Mouse (Mus musculus) limb, embryonic 10.5 days (tissue): Measurements from ENCODE around the gene Kdr. TPM values are rescaled to one million over a fixed set of nuclear protein-coding genes. Genes with fewer than 3 reads are reported as not detected.
"Not testable (repeated sequence)": the region's sequence is repeated elsewhere in the genome, so short reads cannot be mapped to it uniquely, and the experiment has no call there.

Experiments used
- DNase-seq: peaks from one replicate; pipeline ENCODE4 v3.0.0-alpha.2; 2017; ENCODE audit warnings: low spot score
- H3K27ac ChIP-seq: fragments of 300-500 bp; sonication (generic); 2 replicates; pipeline ENCODE4 v1.5.1; 2016; ENCODE audit warnings: mild to moderate bottlenecking
- H3K27me3 ChIP-seq: fragments of 300-500 bp; sonication (generic); 2 replicates; pipeline ENCODE4 v1.6.1; 2016; ENCODE audit warnings: low read depth, mild to moderate bottlenecking; ENCODE audit not compliant: poor library complexity, severe bottlenecking
- H3K36me3 ChIP-seq: fragments of 300-500 bp; sonication (generic); 2 replicates; pipeline ENCODE4 v1.6.1; 2016; ENCODE audit warnings: mild to moderate bottlenecking, moderate library complexity
- H3K4me1 ChIP-seq: fragments of 300-500 bp; sonication (generic); 2 replicates; pipeline ENCODE4 v1.6.1; 2016
- H3K4me3 ChIP-seq: fragments of 300-500 bp; sonication (generic); 2 replicates; pipeline ENCODE4 v1.5.1; 2016; ENCODE audit warnings: mild to moderate bottlenecking, moderate library complexity
- H3K9me3 ChIP-seq: fragments of 300-500 bp; sonication (generic); replicated peaks from 2 replicates; pipeline ENCODE4 v1.6.1; 2016; ENCODE audit warnings: mild to moderate bottlenecking
- WGBS: fragments of 180-500 bp; shearing (Covaris S2); methylation state at CpG from one replicate; pipeline ENCODE4 v1.1.7; 2016; 5-methylcytosine and 5-hydroxymethylcytosine counted together
- polyA plus RNA-seq: library from polyadenylated mRNA; unstranded; fragments of >200 nt; fragmentation: Nextera tagmentation; extraction: Ambion mirVana; gene quantifications from 2 replicates; pipeline ENCODE4 v1.2.1, GENCODE M21; 2016

Gene Kdr
- polyA plus RNA-seq, 1 experiment from 2014 or later = 25.7 TPM

DNA sequence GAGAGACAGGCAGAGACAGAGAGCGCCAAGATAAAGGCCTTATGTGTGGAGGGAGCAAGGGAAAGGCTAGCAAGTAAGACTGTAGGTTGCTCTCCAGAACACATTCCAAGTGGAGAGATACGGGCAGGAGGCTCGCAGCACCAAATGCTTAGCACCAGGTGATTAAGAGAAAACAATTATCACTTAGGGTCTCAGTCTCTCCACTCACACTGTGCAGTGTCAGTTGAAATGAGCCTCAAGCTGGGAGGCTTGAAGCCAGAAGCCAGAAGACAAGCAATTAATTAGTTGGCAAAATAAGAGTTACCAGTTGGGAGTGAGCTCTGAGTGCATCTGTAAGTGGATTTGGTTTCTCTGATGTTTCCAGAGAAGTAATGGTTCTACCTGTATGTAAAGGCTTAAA lies 24.0 kb downstream of the Kdr start:
- H3K4me3 ChIP-seq = no peak overlapping the region
- WGBS = 69% methylated on average over 3 of the region's 3 CpGs
- no peak overlapping the region for H3K27ac ChIP-seq
- H3K36me3 ChIP-seq = no peaks in the 10 kb centered on the region
- H3K9me3 ChIP-seq = no peaks in the 10 kb centered on the region
- no peak for DNase-seq
- H3K4me1 ChIP-seq = peaks cover 4% of the 10 kb centered on the region; the same call in 1 of the 2 replicates
- no peaks in the 10 kb centered on the region for H3K27me3 ChIP-seq

DNA sequence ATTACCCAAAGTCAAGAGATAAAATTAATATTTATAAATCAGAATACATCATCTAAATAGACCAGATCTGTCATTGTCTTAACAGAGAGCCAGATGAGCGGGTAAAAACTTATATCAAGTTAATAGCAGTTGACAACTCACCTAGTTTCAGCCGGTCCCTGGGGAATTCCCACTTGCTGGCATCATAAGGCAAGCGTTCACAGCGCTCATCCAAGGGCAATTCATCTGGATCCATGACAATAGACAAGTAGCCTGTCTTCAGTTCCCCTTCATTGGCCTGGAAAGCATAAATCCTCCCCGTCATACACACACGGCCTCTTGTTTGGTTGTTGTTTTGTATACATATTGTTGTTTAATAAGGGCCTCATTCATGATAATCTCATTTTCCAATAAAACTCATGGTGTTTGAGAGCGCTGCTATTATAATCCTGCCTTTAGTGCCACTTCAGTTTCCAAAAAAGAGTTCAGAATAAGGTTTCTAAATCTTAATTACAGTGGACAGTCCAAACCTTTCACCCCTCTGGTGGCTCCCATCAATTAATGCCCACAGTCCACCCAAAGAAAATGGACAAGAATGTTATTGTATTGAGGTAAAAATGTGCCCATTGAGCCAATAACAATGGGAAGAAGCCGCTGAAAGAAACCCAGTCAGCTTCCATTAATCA lies 26.0 kb downstream of the Kdr start:
- Histone ChIP-seq H3K9me3 (no peaks in the 10 kb centered on the region), H3K36me3 (no peaks in the 10 kb centered on the region), H3K27ac (no peak overlapping the region), H3K4me3 (no peak overlapping the region), H3K4me1 (peaks cover 4% of the 10 kb centered on the region; the same call in 1 of the 2 replicates), H3K27me3 (no peaks in the 10 kb centered on the region)
- no peak for DNase-seq
- WGBS = 95% methylated on average over 8 of the region's 8 CpGs

DNA sequence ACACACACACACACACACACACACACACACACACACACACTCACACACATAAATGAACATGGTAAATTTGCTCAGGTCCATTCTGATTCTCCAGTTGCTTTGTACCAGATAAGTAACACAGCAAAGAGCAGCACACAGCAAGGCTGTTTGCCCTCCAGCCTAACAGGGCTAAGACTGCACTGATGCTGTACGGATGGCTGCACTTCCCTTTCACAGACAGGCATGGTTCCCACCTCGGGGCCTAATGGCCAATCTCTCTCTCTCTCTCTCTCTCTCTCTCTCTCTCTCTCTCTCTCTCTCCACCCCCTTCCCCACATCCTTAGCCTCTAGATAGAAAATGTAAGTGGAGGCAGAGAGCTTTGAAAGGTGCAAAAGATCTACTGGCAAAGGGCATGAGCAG lies 27.4 kb downstream of the Kdr start:
- no peak for DNase-seq
- WGBS = 85% methylated on average over 2 of the region's 2 CpGs
- no peaks in the 10 kb centered on the region for H3K27me3 ChIP-seq
- no peak overlapping the region for H3K4me3 ChIP-seq
- no peaks in the 10 kb centered on the region for H3K9me3 ChIP-seq
- no peaks in the 10 kb centered on the region for H3K4me1 ChIP-seq
- no peaks in the 10 kb centered on the region for H3K36me3 ChIP-seq
- H3K27ac ChIP-seq = no peak overlapping the region

DNA sequence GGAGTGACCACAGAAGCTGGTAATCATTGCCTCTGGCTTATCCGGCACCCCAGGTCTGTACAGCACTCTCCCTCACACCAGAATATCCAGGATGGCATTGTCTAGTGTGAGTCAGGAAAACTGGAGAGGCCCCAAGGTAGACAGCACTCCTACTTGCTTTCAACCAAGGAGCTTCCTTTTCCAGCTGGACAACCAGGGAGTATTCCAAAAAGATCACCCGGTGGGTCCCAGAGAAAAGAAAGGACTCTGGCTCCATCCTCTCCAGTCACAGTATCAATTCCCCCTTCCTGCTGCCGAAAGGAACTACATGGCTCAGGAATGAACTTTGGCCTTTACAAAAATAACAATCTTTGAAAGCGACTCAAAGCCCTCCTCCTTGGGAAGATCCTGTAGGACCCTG lies 32.9 kb downstream of the Kdr start:
- Histone ChIP-seq H3K4me3 (no peak overlapping the region), H3K9me3 (no peaks in the 10 kb centered on the region), H3K4me1 (peaks cover 11% of the 10 kb centered on the region), H3K36me3 (no peaks in the 10 kb centered on the region), H3K27me3 (no peaks in the 10 kb centered on the region), H3K27ac (no peak overlapping the region)
- DNase-seq = no peak
- WGBS = 81% methylated on average over 4 of the region's 4 CpGs

DNA sequence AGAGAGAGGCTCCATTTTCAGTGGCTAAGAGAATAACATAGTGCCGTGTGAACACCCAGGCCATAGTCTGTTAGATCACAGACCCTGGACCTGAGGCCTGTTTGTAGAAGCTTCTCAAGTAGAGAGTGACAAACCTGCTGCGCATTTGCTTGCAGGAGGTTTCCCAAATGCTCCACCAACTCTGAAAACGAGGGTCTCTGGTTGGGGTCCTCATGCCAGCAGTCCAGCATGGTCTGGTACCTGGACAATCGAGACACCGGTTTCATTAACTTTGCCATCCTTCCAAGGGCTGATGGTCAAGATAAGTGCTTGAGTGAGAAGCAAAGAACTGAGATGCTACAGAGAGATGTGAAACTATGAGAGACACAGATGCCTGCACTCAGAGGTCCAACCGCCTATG lies 35.0 kb downstream of the Kdr start:
- 95% methylated on average over 6 of the region's 6 CpGs for WGBS
- Histone ChIP-seq H3K27me3 (no peaks in the 10 kb centered on the region), H3K27ac (no peak overlapping the region), H3K4me1 (peaks cover 16% of the 10 kb centered on the region), H3K36me3 (no peaks in the 10 kb centered on the region), H3K4me3 (no peak overlapping the region), H3K9me3 (no peaks in the 10 kb centered on the region)
- no peak for DNase-seq

DNA sequence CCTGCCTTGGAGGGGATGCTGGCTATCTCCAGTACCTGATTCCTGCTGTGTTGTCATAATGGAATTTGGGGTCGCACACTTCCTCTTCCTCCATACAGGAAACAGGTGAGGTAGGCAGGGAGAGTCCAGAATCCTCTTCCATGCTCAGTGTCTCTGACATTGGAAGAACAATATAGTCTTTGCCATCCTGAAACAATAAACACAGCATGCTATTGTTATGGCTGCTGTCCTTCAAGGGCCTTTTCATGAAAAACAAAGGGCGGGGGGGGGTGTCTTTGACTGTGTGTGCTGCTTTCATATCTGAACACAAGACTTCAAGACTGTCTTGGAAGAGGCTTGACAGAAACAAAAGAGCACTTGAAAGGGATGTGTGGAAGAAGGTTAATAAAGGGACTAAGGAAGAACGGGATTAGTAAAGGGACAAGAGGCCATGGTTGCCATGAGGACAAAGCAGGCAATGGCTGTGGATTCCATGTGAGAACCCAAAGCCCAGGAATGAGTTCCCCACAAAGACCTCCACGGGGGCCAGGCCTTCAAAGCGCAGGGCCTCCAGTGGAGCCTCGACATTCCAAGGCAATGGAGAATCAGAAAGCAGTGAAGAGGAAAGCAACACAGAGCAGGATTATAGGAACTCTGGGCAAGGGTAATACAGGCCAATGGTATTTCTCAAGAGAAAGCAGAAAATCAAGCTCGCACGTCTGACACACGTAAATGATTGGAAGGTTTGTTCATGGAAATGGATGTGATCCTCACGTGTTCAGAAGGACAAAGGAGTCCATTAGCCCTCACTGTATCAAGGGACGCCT lies 36.3 kb downstream of the Kdr start:
- no peak overlapping the region for H3K4me3 ChIP-seq
- peaks cover 16% of the 10 kb centered on the region for H3K4me1 ChIP-seq
- no peak for DNase-seq
- 85% methylated on average over 11 of the region's 11 CpGs for WGBS
- no peaks in the 10 kb centered on the region for H3K27me3 ChIP-seq
- H3K36me3 ChIP-seq = no peaks in the 10 kb centered on the region
- H3K27ac ChIP-seq = 0 out of 2 replicates have a peak overlapping the region, but pooled peaks have one; percentile 30
- H3K9me3 ChIP-seq = no peaks in the 10 kb centered on the region

DNA sequence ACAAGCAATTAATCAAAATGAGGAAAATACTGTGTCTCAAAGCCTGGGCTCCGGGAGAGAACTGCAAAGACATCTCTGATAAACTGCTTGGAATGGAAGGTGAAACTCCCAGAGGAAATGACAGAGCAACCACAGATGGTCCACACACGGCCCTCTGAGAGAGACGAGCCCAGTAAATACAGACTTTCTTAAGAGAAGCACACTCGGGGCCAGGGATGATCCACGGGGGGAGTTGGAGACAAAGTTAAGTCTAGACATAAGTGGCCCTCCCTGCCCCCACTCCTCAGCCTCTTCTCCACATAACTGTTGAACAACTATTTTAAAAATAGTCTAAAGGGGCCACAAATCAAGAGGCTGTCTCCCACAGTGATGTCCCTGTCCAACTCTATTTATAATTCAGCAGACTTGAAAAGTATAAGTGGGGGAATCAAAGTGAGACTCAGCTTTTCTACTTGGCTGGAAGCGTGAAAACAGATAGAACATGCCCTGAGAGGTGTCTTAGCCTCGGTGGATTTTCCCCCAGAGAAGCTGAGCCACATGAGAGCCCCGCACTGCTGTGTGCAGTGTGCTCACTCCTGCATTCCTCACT lies 39.0 kb downstream of the Kdr start:
- H3K27me3 ChIP-seq = no peaks in the 10 kb centered on the region
- H3K4me3 ChIP-seq = no peak overlapping the region
- H3K9me3 ChIP-seq = no peaks in the 10 kb centered on the region
- DNase-seq = no peak
- peaks cover 16% of the 10 kb centered on the region for H3K4me1 ChIP-seq
- 50% methylated on average over 8 of the region's 8 CpGs for WGBS
- H3K36me3 ChIP-seq = no peaks in the 10 kb centered on the region
- H3K27ac ChIP-seq = no peak overlapping the region

DNA sequence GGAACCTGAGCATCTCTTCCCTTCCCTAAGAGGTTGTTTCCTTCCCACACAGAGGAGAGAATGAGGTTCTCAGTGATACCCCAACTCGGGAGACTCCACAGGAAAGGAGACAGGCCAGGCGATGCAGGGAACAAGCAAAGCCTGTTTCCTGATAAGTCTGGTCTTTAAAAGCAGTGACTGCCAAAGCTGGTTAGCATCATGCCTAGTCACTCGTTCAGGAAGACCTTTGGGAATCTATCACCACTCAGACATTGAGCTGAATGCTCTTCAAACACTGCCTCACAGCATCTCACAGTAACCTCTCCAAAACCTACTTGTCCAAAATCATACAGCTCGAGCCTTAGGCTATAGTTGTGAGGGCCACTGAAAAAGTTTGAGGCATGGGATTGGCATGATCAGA lies 40.2 kb downstream of the Kdr start:
- H3K36me3 ChIP-seq = no peaks in the 10 kb centered on the region
- H3K27me3 ChIP-seq = no peaks in the 10 kb centered on the region
- WGBS = 83% methylated on average over 4 of the region's 4 CpGs
- no peak for DNase-seq
- H3K4me1 ChIP-seq = peaks cover 16% of the 10 kb centered on the region
- no peak overlapping the region for H3K4me3 ChIP-seq
- no peak overlapping the region for H3K27ac ChIP-seq
- H3K9me3 ChIP-seq = no peaks in the 10 kb centered on the region

DNA sequence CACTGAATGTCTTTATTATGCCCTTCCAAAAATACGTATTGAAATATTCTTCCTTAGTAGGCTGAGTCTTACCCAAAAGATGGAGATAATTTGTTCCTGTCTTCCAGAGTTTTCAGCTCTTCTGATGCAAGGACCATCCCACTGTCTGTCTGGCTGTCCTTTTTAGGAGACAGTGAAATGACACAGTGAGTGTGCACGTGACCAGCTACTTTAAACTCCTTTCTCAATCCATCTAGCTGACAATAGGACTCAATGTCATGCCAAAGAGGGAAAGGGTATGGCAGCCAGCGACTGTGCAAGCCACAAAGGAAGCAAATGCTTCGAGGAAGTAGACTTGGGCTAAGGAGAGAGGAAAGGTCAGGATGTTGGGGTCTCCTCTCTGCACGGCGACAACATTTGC lies 42.0 kb downstream of the Kdr start:
- Histone ChIP-seq H3K27ac (no peak overlapping the region), H3K4me3 (no peak overlapping the region), H3K9me3 (no peaks in the 10 kb centered on the region), H3K4me1 (peaks cover 10% of the 10 kb centered on the region), H3K36me3 (no peaks in the 10 kb centered on the region), H3K27me3 (no peaks in the 10 kb centered on the region)
- DNase-seq = no peak
- WGBS = 87% methylated on average over 6 of the region's 6 CpGs

DNA sequence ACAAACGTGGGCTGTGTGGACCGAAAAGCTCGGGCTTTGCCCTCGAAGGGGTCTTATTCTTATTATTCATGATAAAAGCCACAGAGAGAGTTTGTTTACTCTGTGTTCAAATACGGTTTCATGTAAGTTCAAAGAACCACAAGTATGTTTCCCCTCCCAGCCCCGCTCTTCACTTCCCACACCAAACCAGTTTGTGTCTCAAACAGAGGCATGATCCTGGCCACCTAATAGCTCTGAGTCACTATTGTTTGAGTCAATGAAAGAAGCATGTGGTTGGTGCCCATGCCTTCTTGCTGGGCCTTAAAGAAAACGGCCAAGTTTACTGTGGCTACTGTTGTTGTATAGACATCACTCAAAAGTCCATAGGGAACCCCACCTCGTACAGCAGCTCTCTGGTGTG lies 43.0 kb downstream of the Kdr start:
- Histone ChIP-seq H3K27me3 (no peaks in the 10 kb centered on the region), H3K36me3 (no peaks in the 10 kb centered on the region), H3K4me3 (no peak overlapping the region), H3K4me1 (0 out of 2 replicates have a peak, but pooled peaks cover 5% of the 10 kb centered on the region), H3K27ac (no peak overlapping the region), H3K9me3 (no peaks in the 10 kb centered on the region)
- no peak for DNase-seq
- 91% methylated on average over 8 of the region's 8 CpGs for WGBS

DNA sequence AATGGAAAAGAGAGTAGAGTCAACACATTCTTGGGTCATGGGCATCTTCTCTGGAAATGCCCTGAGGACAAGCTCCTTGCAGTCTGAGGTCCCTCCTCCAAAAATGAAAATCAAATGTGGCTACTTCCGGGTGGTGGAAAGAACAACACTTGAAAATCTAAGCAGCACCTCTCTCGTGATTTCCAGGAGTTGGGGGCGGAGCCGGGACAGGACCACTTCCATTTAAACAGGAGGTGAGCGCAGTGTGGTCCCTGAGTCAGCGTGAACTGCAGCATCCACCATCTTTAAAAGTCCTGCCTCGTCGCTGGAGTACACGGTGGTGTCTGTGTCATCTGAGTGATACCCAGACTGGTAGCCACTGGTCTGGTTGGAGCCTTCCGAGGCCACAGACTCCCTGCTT lies 44.1 kb downstream of the Kdr start:
- 0 out of 2 replicates have a peak, but pooled peaks cover 3% of the 10 kb centered on the region for H3K4me1 ChIP-seq
- no peak overlapping the region for H3K27ac ChIP-seq
- H3K4me3 ChIP-seq = no peak overlapping the region
- H3K36me3 ChIP-seq = no peaks in the 10 kb centered on the region
- H3K27me3 ChIP-seq = no peaks in the 10 kb centered on the region
- no peak for DNase-seq
- 86% methylated on average over 10 of the region's 10 CpGs for WGBS
- H3K9me3 ChIP-seq = no peaks in the 10 kb centered on the region

DNA sequence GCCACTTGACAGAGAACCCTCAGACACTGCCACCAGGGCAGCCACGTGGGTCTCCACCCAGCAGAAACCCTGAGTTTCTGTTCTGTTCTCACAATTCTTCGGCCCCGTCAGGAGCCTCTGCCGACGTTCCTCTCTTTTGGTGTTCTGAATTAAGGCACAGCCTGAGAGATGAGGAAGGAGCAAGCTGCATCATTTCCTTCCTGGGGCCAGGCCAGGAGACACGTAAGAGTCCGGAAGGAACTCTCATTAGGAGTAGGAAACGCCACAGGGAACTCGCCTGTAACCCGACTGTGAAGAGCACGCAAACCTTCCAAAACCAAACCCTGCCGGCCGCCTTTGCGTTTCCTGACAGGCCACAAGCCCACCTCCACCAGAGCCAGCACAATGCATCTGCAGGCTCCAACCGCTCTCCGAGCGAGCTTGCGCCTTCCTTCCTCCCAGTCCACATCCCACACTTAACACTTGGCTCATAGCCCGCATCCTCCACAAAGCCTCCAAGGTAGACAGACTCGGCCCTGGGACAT lies 44.7 kb downstream of the Kdr start:
- Histone ChIP-seq H3K9me3 (no peaks in the 10 kb centered on the region), H3K36me3 (no peaks in the 10 kb centered on the region), H3K27ac (no peak overlapping the region), H3K27me3 (no peaks in the 10 kb centered on the region), H3K4me3 (no peak overlapping the region), H3K4me1 (no peaks in the 10 kb centered on the region)
- WGBS = 82% methylated on average over 20 of the region's 20 CpGs
- no peak for DNase-seq

DNA sequence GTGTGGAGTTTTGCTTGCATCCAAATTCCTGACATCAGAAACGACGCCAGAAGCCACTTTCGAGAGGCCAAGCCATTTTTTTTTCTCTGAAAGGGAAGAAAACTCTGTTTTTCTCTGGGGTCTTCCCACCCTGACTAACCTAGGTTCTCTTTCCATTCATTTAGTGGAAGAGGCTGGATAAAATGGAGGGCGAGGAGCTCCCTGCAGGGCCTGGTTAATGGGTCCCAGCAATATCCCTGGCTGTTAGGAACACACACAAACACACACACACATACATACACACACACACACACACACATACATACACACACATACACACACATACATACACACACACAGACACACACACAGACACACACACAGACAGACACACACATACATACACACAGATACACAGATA lies 46.8 kb downstream of the Kdr start:
- not testable (repeated sequence) for DNase-seq, H3K4me1 ChIP-seq, H3K27me3 ChIP-seq, H3K9me3 ChIP-seq, H3K36me3 ChIP-seq, H3K4me3 ChIP-seq, H3K27ac ChIP-seq
- 86% methylated on average over 4 of the region's 4 CpGs for WGBS
